Mouse (Mus musculus): ENCODE measurements around the gene Foxp1.

The Foxp1 gene

GRCm38 (mm10) chr6:99441100-99441499 is 81.4 kb downstream of the Foxp1 start:
- DNase-seq (ENCODE audit: low read depth, low spot score) = no peak

GRCm38 (mm10) chr6:99440606-99441005 is 81.9 kb downstream of the Foxp1 start:
- no peak for DNase-seq (ENCODE audit: low read depth, low spot score)

GRCm38 (mm10) chr6:99439878-99440361 is 82.6 kb downstream of the Foxp1 start:
- DNase-seq (ENCODE audit: low read depth, low spot score) = peak; percentile 15

- no peak for DNase-seq (ENCODE audit: low read depth, low spot score)
Measured at GRCm38 (mm10) chr6:99439214-99439877, 83.2 kb downstream of the Foxp1 start.

GRCm38 (mm10) chr6:99436371-99436770 is 86.2 kb downstream of the Foxp1 start:
- DNase-seq (ENCODE audit: low read depth, low spot score) = no peak

- no peak for DNase-seq (ENCODE audit: low read depth, low spot score)
Measured at GRCm38 (mm10) chr6:99435140-99435539, 87.4 kb downstream of the Foxp1 start.

GRCm38 (mm10) chr6:99433006-99433405 is 89.5 kb downstream of the Foxp1 start:
- DNase-seq (ENCODE audit: low read depth, low spot score) = no peak

GRCm38 (mm10) chr6:99431941-99432340 is 90.6 kb downstream of the Foxp1 start:
- DNase-seq (ENCODE audit: low read depth, low spot score) = no peak

GRCm38 (mm10) chr6:99430560-99430959 is 92.0 kb downstream of the Foxp1 start:
- DNase-seq (ENCODE audit: low read depth, low spot score) = no peak

- DNase-seq (ENCODE audit: low read depth, low spot score) = no peak
Measured at GRCm38 (mm10) chr6:99429378-99430131, 93.0 kb downstream of the Foxp1 start.

- no peak for DNase-seq (ENCODE audit: low read depth, low spot score)
Measured at GRCm38 (mm10) chr6:99428961-99429360, 93.6 kb downstream of the Foxp1 start.

GRCm38 (mm10) chr6:99427301-99427700 is 95.2 kb downstream of the Foxp1 start:
- DNase-seq (ENCODE audit: low read depth, low spot score) = no peak

GRCm38 (mm10) chr6:99425044-99425443 is 97.5 kb downstream of the Foxp1 start:
- DNase-seq (ENCODE audit: low read depth, low spot score) = no peak

GRCm38 (mm10) chr6:99420666-99421065 is 101.9 kb downstream of the Foxp1 start:
- no peak for DNase-seq (ENCODE audit: low read depth, low spot score)

- no peak for DNase-seq (ENCODE audit: low read depth, low spot score)
Measured at GRCm38 (mm10) chr6:99412598-99412997, 109.9 kb downstream of the Foxp1 start.

- DNase-seq (ENCODE audit: low read depth, low spot score) = no peak
Measured at GRCm38 (mm10) chr6:99409602-99410001, 112.9 kb downstream of the Foxp1 start.

- DNase-seq (ENCODE audit: low read depth, low spot score) = no peak
Measured at GRCm38 (mm10) chr6:99408880-99409279, 113.6 kb downstream of the Foxp1 start.

- no peak for DNase-seq (ENCODE audit: low read depth, low spot score)
Measured at GRCm38 (mm10) chr6:99403755-99404390, 118.6 kb downstream of the Foxp1 start.

- no peak for DNase-seq (ENCODE audit: low read depth, low spot score)
Measured at GRCm38 (mm10) chr6:99402941-99403340, 119.6 kb downstream of the Foxp1 start.

- no peak for DNase-seq (ENCODE audit: low read depth, low spot score)
Measured at GRCm38 (mm10) chr6:99402370-99402769, 120.2 kb downstream of the Foxp1 start.

- no peak for DNase-seq (ENCODE audit: low read depth, low spot score)
Measured at GRCm38 (mm10) chr6:99401801-99402200, 120.7 kb downstream of the Foxp1 start.

GRCm38 (mm10) chr6:99401211-99401610 is 121.3 kb downstream of the Foxp1 start:
- DNase-seq (ENCODE audit: low read depth, low spot score) = no peak

GRCm38 (mm10) chr6:99395745-99396144 is 126.8 kb downstream of the Foxp1 start:
- DNase-seq (ENCODE audit: low read depth, low spot score) = no peak
